Mouse (Mus musculus): ENCODE data around the gene Serhl.
"Not testable (repeated sequence)": the region's sequence is repeated elsewhere in the genome, so short reads cannot be mapped to it uniquely, and the experiment has no call there.

Serhl gene

GRCm38 (mm10) chr15:83089429-83089605, at the start of gene Serhl:
TSS of gene Serhl (plus strand) at chr15:83089506.
- DNase-seq (ENCODE audit: low spot score in 2 of 2) = no peak

- DNase-seq (ENCODE audit: low spot score in 2 of 2) = no peak
Measured at GRCm38 (mm10) chr15:83040156-83040555, 49.1 kb upstream of the Serhl start.

GRCm38 (mm10) chr15:83042655-83043361, 46.5 kb upstream of the Serhl start:
- DNase-seq (ENCODE audit: low spot score in 2 of 2) = no peak

GRCm38 (mm10) chr15:83043362-83043708, 46.0 kb upstream of the Serhl start:
- DNase-seq (ENCODE audit: low spot score in 2 of 2) = no peak

GRCm38 (mm10) chr15:83045565-83045964, 43.7 kb upstream of the Serhl start:
- not testable (repeated sequence) for DNase-seq (ENCODE audit: low spot score in 2 of 2)

- DNase-seq (ENCODE audit: low spot score in 2 of 2) = no peak
Measured at GRCm38 (mm10) chr15:83046308-83046707, 43.0 kb upstream of the Serhl start.

GRCm38 (mm10) chr15:83046730-83047129, 42.6 kb upstream of the Serhl start:
- no peak for DNase-seq (ENCODE audit: low spot score in 2 of 2)

- DNase-seq (ENCODE audit: low spot score in 2 of 2) = no peak
Measured at GRCm38 (mm10) chr15:83052341-83053104, 36.8 kb upstream of the Serhl start.

GRCm38 (mm10) chr15:83053261-83053660, 36.0 kb upstream of the Serhl start:
- no peak for DNase-seq (ENCODE audit: low spot score in 2 of 2)

- DNase-seq (ENCODE audit: low spot score in 2 of 2) = no peak
Measured at GRCm38 (mm10) chr15:83055569-83055968, 33.7 kb upstream of the Serhl start.

- no peak for DNase-seq (ENCODE audit: low spot score in 2 of 2)
Measured at GRCm38 (mm10) chr15:83056378-83057083, 32.8 kb upstream of the Serhl start.

GRCm38 (mm10) chr15:83057533-83057932, 31.8 kb upstream of the Serhl start:
- DNase-seq (ENCODE audit: low spot score in 2 of 2) = no peak

- DNase-seq (ENCODE audit: low spot score in 2 of 2) = no peak
Measured at GRCm38 (mm10) chr15:83059233-83059660, 30.1 kb upstream of the Serhl start.

- DNase-seq (ENCODE audit: low spot score in 2 of 2) = no peak
Measured at GRCm38 (mm10) chr15:83061689-83062088, 27.6 kb upstream of the Serhl start.

- DNase-seq (ENCODE audit: low spot score in 2 of 2) = not testable (repeated sequence)
Measured at GRCm38 (mm10) chr15:83062582-83062981, 26.7 kb upstream of the Serhl start.

- DNase-seq (ENCODE audit: low spot score in 2 of 2) = no peak
Measured at GRCm38 (mm10) chr15:83065543-83065942, 23.8 kb upstream of the Serhl start.

GRCm38 (mm10) chr15:83068270-83068669, 21.0 kb upstream of the Serhl start:
- no peak for DNase-seq (ENCODE audit: low spot score in 2 of 2)

- peak in 1 of 2 experiments; percentile 8 for DNase-seq (ENCODE audit: low spot score in 2 of 2)
Measured at GRCm38 (mm10) chr15:83070942-83071341, 18.4 kb upstream of the Serhl start.

- DNase-seq (ENCODE audit: low spot score in 2 of 2) = no peak
Measured at GRCm38 (mm10) chr15:83071752-83072151, 17.6 kb upstream of the Serhl start.

GRCm38 (mm10) chr15:83074179-83074578, 15.1 kb upstream of the Serhl start:
- DNase-seq (ENCODE audit: low spot score in 2 of 2) = no peak

- DNase-seq (ENCODE audit: low spot score in 2 of 2) = no peak
Measured at GRCm38 (mm10) chr15:83075607-83076525, 13.4 kb upstream of the Serhl start.

GRCm38 (mm10) chr15:83083530-83083929, 5.8 kb upstream of the Serhl start:
- DNase-seq (ENCODE audit: low spot score in 2 of 2) = no peak
